Mouse (Mus musculus) fibroblast of lung, adult 2 months (primary cell): ENCODE measurements around the gene Gm10644.
A peak's percentile ranks its signal among the peaks of the same experiment; 100 is the strongest.
"Not testable (repeated sequence)": the region's sequence is repeated elsewhere in the genome, so short reads cannot be mapped to it uniquely, and the experiment has no call there.

Experiments used
- DNase-seq: peaks from one replicate; pipeline ENCODE4 v3.0.0-alpha.2; 2011; ENCODE audit warnings: low read depth

Gene Gm10644

GRCm38 (mm10) chr8:83955106-83955957 lies at the start of gene Gm10644, which contains the start of gene Asf1b:
Gene Gm10644, minus strand, starts transcription at chr8:83955205.
Gene Asf1b, plus strand, starts transcription at chr8:83955507.
- DNase-seq = peak; percentile 99

- peak; percentile 92 for DNase-seq
These were observed 49.7 kb upstream of the Gm10644 start for GRCm38 (mm10) chr8:84004533-84005201.

GRCm38 (mm10) chr8:84003612-84004246 lies 48.7 kb upstream of the Gm10644 start:
- DNase-seq = no peak

GRCm38 (mm10) chr8:84002957-84003611 lies 48.1 kb upstream of the Gm10644 start:
- DNase-seq = no peak

- DNase-seq = no peak
These were observed 46.4 kb upstream of the Gm10644 start, which contains the start of gene 1700067K01Rik for GRCm38 (mm10) chr8:84001281-84002000. Gene 1700067K01Rik, plus strand, starts transcription at chr8:84001502.

GRCm38 (mm10) chr8:83999825-84000224 lies 44.8 kb upstream of the Gm10644 start:
- no peak for DNase-seq

- no peak for DNase-seq
These were observed 44.2 kb upstream of the Gm10644 start for GRCm38 (mm10) chr8:83999057-83999705.

- DNase-seq = no peak
These were observed 43.4 kb upstream of the Gm10644 start for GRCm38 (mm10) chr8:83998231-83999056.

GRCm38 (mm10) chr8:83997511-83998141 lies 42.6 kb upstream of the Gm10644 start, which contains the start of gene Samd1:
Gene Samd1, plus strand, starts transcription at chr8:83997672.
- DNase-seq = no peak

GRCm38 (mm10) chr8:83996567-83997505 lies 41.8 kb upstream of the Gm10644 start:
- no peak for DNase-seq

- no peak for DNase-seq
These were observed 41.0 kb upstream of the Gm10644 start for GRCm38 (mm10) chr8:83995973-83996372.

- no peak for DNase-seq
These were observed 39.0 kb upstream of the Gm10644 start for GRCm38 (mm10) chr8:83994030-83994429.

- no peak for DNase-seq
These were observed 37.5 kb upstream of the Gm10644 start for GRCm38 (mm10) chr8:83992488-83992887.

- no peak for DNase-seq
These were observed 35.2 kb upstream of the Gm10644 start for GRCm38 (mm10) chr8:83990170-83990569.

GRCm38 (mm10) chr8:83989243-83989642 lies 34.2 kb upstream of the Gm10644 start:
- no peak for DNase-seq

GRCm38 (mm10) chr8:83983222-83983621 lies 28.2 kb upstream of the Gm10644 start:
- DNase-seq = not testable (repeated sequence)

GRCm38 (mm10) chr8:83982449-83982848 lies 27.4 kb upstream of the Gm10644 start:
- no peak for DNase-seq

- no peak for DNase-seq
These were observed 26.5 kb upstream of the Gm10644 start for GRCm38 (mm10) chr8:83981533-83981932.
